Mouse (Mus musculus) midbrain, embryonic 13.5 days (tissue): Measurements from ENCODE around the gene Fam72a. TPM values are rescaled to one million over a fixed set of nuclear protein-coding genes. Genes with fewer than 3 reads are reported as not detected.

Source experiments
- ATAC-seq: fragments of 200-750 bp; cut with Nextera tagmentation; 2 replicates; pipeline ENCODE4 v1.8.0; 2017; ENCODE audit warnings: mild to moderate bottlenecking, moderate TSS enrichment, moderate library complexity
- H3K27ac ChIP-seq: fragments of 300-500 bp; sonication (generic); 2 replicates; pipeline ENCODE4 v1.5.1; 2015; ENCODE audit warnings: inconsistent platforms, mild to moderate bottlenecking, moderate library complexity
- H3K27me3 ChIP-seq: fragments of 300-500 bp; sonication (generic); 2 replicates; pipeline ENCODE4 v1.6.1; 2015; ENCODE audit warnings: mild to moderate bottlenecking, inconsistent platforms
- H3K36me3 ChIP-seq: fragments of 300-500 bp; sonication (generic); 2 replicates; pipeline ENCODE4 v1.6.1; 2015; ENCODE audit warnings: mild to moderate bottlenecking, inconsistent platforms
- H3K4me1 ChIP-seq: fragments of 300-500 bp; sonication (generic); replicated peaks from 2 replicates; pipeline ENCODE4 v1.6.1; 2015; ENCODE audit warnings: inconsistent platforms
- H3K4me2 ChIP-seq: fragments of 300-500 bp; sonication (generic); replicated peaks from 2 replicates; pipeline ENCODE4 v1.6.1; 2015; ENCODE audit warnings: moderate library complexity, mild to moderate bottlenecking, inconsistent platforms
- H3K4me3 ChIP-seq: fragments of 300-500 bp; sonication (generic); replicated peaks from 2 replicates; pipeline ENCODE4 v1.5.1; 2015; ENCODE audit warnings: mild to moderate bottlenecking, inconsistent platforms
- H3K9ac ChIP-seq: fragments of 300-500 bp; sonication (generic); replicated peaks from 2 replicates; pipeline ENCODE4 v1.6.1; 2015; ENCODE audit warnings: mild to moderate bottlenecking, inconsistent platforms
- H3K9me3 ChIP-seq: fragments of 300-500 bp; sonication (generic); 2 replicates; pipeline ENCODE4 v1.6.1; 2016; ENCODE audit warnings: mild to moderate bottlenecking, inconsistent platforms
- WGBS: fragments of 180-500 bp; shearing (Covaris S2); methylation state at CpG from one replicate; pipeline ENCODE4 v1.1.7; 2015; 5-methylcytosine and 5-hydroxymethylcytosine counted together
- polyA plus RNA-seq: library from polyadenylated mRNA; unstranded; fragments of >200 nt; fragmentation: Nextera tagmentation; extraction: Ambion mirVana; gene quantifications from 2 replicates; pipeline ENCODE4 v1.2.1, GENCODE M21; 2015

Fam72a gene
- polyA plus RNA-seq, result 1.8 and 2.1 TPM in 2 replicates

DNA sequence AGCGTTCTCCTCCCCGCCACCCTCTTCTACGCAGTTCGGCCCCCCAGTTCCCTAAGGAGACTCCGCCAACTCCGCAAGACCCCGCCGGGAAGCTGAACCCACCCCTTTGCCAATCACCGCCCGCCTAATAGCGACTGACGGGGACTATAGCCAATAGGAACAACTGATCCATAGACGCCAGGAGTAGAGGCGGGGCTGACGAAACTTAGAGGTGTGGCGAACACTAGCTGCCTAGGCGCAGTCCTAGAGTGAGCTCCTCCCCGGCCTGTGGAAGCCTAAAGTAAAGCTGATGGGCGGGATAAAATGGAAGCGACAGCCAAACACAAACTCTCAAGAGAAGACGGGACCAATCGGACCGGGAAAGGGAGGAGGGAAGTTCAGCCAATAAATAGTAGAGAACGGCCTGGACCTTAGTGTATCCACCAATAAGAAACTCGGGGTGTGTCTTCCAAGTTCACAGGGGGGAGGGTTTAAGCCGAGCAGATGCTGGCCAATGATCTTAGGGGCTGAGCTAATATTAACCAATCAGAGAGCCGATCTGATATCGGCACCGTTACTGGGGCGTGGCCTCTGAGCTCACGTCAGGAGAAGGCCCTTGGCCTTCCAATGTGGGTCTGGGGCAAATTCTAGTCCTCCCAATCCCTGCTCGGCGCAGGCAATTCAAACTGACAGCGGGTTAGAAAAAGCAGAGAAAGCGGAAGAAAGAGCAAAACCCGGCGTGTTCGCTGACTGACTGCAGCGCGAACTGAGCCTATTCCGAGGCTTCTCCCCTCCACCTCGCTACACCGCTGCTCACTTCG is at the start of gene Fam72a, which contains the start of gene Srgap2:
TSS of gene Fam72a (plus strand) at position 623 of the 800 bp plus-strand sequence.
TSS of gene Srgap2 (minus strand) at position 72 of the 800 bp plus-strand sequence.
- ATAC-seq, result peak; percentile 98
- Histone ChIP-seq H3K9me3 (no peaks in the 10 kb centered on the region), H3K4me2 (peak within 1 kb of the TSS; percentile 94), H3K4me1 (peaks cover 49% of the 10 kb centered on the region), H3K36me3 (no peaks in the 10 kb centered on the region), H3K4me3 (peak within 1 kb of the TSS; percentile 86), H3K27ac (peak within 1 kb of the TSS; percentile 92), H3K27me3 (no peaks in the 10 kb centered on the region), H3K9ac (peak within 1 kb of the TSS; percentile 89)
- under 1% methylated on average over 44 of the region's 44 CpGs for WGBS

DNA sequence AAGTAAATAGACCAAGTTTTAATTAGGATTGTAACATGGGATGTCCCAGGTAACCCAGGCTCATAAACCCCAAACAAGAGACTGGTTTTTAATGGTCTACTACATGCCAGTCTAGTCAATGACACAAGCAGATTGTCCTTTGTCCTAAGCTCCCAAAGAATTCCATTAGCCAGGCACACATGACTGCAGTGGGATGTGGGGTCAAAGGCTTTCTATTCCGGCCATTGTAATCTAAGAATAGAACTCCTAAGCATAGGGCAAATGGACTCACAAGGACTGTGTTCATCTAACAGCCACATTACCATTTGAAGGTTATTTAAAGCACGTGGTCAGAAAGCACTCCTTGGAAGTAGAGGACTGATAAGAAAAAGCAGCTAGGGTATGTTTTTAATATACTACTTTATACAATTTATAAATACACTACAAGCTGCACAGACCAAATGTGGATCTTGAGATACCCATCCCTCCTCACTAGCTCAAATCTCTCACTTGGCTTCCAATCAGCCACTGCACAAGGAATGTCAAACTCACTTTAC is 48.9 kb upstream of the Fam72a start:
- H3K27ac ChIP-seq, result no peak overlapping the region
- WGBS, result 13% methylated on average over 2 of the region's 2 CpGs
- no peak for ATAC-seq
- no peaks in the 10 kb centered on the region for H3K36me3 ChIP-seq
- H3K4me2 ChIP-seq, result no peak overlapping the region
- no peak overlapping the region for H3K9ac ChIP-seq
- H3K4me3 ChIP-seq, result no peak overlapping the region
- peaks cover 6% of the 10 kb centered on the region; the same call in 1 of the 2 replicates for H3K4me1 ChIP-seq
- H3K27me3 ChIP-seq, result no peaks in the 10 kb centered on the region
- H3K9me3 ChIP-seq, result peaks cover 7% of the 10 kb centered on the region

DNA sequence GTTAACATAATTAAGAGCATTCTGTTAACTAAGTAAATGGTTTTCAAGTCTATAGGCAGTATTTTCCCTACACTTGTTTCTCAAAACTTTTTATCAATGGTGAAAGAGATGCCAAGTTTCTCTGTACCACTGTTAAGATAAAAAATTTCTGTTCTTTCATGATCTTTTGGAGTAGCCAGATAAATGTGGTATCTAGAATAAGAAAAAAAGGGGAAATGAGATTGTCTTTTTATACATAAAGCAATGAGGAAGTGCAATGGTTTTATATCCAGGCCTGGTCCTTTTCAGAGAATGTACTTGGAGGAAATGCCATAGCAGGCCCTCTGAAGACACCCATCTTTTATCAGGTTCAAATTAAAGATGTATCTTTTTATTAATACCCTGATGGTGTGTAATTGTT is 46.3 kb upstream of the Fam72a start:
- Histone ChIP-seq H3K27ac (no peak overlapping the region), H3K36me3 (no peaks in the 10 kb centered on the region), H3K4me1 (peaks cover 9% of the 10 kb centered on the region; the same call in 1 of the 2 replicates), H3K9me3 (peaks cover 7% of the 10 kb centered on the region), H3K27me3 (no peaks in the 10 kb centered on the region), H3K9ac (no peak overlapping the region), H3K4me3 (no peak overlapping the region), H3K4me2 (no peak overlapping the region)
- no peak for ATAC-seq

DNA sequence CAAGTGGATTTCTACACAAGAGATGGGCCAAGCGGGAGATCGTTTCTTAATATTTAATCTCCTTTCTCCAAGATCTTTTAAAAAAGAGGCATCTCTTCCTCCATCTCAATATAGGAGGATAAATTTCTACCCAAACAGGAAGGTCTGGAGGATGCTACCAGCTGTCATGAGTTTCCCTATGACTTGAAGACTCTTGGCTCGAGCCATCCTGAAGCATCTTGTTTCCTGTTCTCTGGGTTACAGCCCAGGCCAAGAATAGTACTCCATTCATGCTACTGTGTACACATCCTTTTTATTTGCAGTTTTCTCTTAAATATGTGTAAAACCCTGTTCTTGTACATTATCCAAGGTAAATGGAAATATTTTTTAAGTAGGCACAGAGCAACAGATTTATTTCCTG is 45.5 kb upstream of the Fam72a start:
- no peak overlapping the region for H3K27ac ChIP-seq
- 92% methylated on average over 3 of the region's 3 CpGs for WGBS
- ATAC-seq, result no peak

DNA sequence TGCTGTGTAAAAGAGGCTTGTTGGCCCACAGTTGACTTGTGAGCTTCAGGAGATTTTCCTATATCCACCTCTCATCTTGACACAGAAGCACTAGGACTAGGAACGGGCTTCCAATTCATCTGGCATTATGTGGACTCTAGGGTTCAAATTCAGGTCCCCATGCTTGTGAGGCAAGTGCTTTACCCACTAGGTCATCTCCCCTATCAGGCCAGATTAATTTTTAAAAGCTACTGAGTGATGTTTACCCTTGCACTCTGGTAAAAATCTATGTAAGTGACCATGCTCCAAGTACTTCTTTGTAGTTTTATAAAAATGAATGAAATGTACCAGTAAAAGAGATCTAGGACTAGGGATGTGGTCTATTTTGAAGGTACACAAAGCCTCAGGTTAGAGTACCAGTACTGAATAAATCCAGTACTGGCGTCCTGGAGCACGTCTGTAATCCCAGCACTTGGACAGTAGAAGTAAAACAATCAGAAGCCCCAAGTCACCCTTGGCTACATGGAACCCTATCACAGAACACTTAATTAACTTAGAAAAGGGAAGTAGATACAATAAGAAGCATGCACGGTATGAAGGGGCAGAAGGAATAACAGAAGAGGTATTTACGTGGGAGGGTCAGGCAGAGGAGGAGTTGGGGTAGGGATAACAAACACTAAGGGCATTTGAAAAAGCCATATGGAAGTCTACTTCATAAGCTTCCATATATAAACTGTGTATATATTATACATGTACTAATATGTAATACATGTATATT is 41.4 kb upstream of the Fam72a start:
- H3K9me3 ChIP-seq, result no peaks in the 10 kb centered on the region
- H3K4me2 ChIP-seq, result no peak overlapping the region
- H3K4me1 ChIP-seq, result peaks cover 10% of the 10 kb centered on the region
- H3K4me3 ChIP-seq, result no peak overlapping the region
- no peak for ATAC-seq
- H3K36me3 ChIP-seq, result no peaks in the 10 kb centered on the region
- no peaks in the 10 kb centered on the region for H3K27me3 ChIP-seq
- 70% methylated on average over 5 of the region's 5 CpGs for WGBS
- no peak overlapping the region for H3K27ac ChIP-seq
- no peak overlapping the region for H3K9ac ChIP-seq

More for the DNA sequence above, 45.5 kb upstream of the Fam72a start:
- no peaks in the 10 kb centered on the region for H3K27me3 ChIP-seq
- H3K4me1 ChIP-seq, result peaks cover 9% of the 10 kb centered on the region
- no peak overlapping the region for H3K4me3 ChIP-seq
- peaks cover 7% of the 10 kb centered on the region for H3K9me3 ChIP-seq
- no peaks in the 10 kb centered on the region for H3K36me3 ChIP-seq
- H3K4me2 ChIP-seq, result no peak overlapping the region
- H3K9ac ChIP-seq, result no peak overlapping the region

DNA sequence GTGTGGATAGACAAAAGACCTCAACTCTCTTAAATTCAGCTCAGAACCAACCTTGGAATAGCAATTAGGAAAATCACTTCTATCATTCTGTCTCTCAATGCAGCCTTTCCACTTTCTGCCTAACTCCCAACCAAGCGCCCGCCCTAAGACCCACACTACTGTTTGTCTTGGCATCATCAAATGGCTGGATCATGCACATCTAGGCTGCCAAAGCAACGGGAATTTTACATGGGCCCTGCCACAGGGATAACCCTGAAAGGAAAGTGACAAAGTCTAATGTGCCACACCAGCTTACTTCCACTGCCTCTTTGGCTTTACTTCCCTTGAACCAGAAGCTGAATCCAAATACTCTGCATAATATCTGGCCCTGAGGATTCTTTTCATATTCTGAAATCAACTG is 38.4 kb upstream of the Fam72a start:
- ATAC-seq, result no peak
- H3K27me3 ChIP-seq, result no peaks in the 10 kb centered on the region
- H3K4me1 ChIP-seq, result peaks cover 22% of the 10 kb centered on the region
- no peaks in the 10 kb centered on the region for H3K36me3 ChIP-seq
- no peak overlapping the region for H3K4me3 ChIP-seq
- WGBS, result 83% methylated on average over 3 of the region's 3 CpGs
- no peak overlapping the region for H3K9ac ChIP-seq
- H3K4me2 ChIP-seq, result no peak overlapping the region
- H3K9me3 ChIP-seq, result no peaks in the 10 kb centered on the region
- H3K27ac ChIP-seq, result no peak overlapping the region

DNA sequence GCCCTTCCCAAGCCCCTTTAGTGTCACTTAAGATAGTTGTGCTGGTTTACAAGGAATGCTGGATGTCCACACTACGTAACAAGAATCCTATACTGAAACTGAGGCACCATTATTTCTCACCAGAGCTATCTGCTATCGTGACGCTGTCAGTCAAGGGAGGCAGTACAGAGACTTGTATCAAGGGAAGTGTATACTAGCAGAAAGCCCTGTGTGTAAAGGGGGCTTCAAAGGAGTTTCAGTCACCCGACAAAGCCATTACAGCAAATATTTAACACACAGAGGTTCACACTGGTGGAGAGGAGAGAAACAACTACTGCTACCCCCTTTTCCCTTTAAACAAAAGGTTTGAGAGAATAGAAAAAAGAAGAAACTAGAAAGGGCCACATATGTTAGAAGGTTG is 36.1 kb upstream of the Fam72a start:
- WGBS, result 53% methylated on average over 4 of the region's 4 CpGs
- no peak overlapping the region for H3K4me3 ChIP-seq
- no peak overlapping the region for H3K4me2 ChIP-seq
- no peak for ATAC-seq
- H3K4me1 ChIP-seq, result peaks cover 22% of the 10 kb centered on the region
- no peak overlapping the region for H3K9ac ChIP-seq
- no peaks in the 10 kb centered on the region for H3K9me3 ChIP-seq
- no peaks in the 10 kb centered on the region for H3K36me3 ChIP-seq
- no peaks in the 10 kb centered on the region for H3K27me3 ChIP-seq
- no peak overlapping the region; the same call in 1 of the 2 replicates for H3K27ac ChIP-seq

DNA sequence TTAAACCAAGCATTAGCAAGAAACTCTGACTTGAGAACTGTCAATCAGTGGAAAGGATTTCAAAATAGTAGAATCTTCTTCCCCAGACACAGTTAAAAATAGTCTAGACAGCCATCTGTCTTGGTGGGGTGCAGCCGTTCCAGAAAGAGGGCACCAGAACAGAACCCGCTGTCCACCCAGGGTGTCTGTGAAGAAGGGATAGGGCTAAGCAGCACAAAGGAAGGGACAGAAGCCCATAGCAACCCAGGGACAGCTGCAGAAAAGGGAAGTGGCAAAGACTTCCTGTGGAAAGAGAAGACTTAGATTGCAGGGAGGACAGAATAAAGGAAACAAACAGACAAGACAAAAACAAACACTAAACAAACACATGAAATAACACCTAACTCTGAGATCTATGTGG is 35.3 kb upstream of the Fam72a start:
- no peaks in the 10 kb centered on the region for H3K36me3 ChIP-seq
- H3K4me1 ChIP-seq, result peaks cover 22% of the 10 kb centered on the region
- no peak overlapping the region for H3K4me2 ChIP-seq
- no peaks in the 10 kb centered on the region for H3K9me3 ChIP-seq
- ATAC-seq, result no peak
- no peak overlapping the region for H3K27ac ChIP-seq
- 69% methylated on average over 2 of the region's 2 CpGs for WGBS
- H3K27me3 ChIP-seq, result no peaks in the 10 kb centered on the region
- H3K4me3 ChIP-seq, result no peak overlapping the region
- no peak overlapping the region for H3K9ac ChIP-seq

DNA sequence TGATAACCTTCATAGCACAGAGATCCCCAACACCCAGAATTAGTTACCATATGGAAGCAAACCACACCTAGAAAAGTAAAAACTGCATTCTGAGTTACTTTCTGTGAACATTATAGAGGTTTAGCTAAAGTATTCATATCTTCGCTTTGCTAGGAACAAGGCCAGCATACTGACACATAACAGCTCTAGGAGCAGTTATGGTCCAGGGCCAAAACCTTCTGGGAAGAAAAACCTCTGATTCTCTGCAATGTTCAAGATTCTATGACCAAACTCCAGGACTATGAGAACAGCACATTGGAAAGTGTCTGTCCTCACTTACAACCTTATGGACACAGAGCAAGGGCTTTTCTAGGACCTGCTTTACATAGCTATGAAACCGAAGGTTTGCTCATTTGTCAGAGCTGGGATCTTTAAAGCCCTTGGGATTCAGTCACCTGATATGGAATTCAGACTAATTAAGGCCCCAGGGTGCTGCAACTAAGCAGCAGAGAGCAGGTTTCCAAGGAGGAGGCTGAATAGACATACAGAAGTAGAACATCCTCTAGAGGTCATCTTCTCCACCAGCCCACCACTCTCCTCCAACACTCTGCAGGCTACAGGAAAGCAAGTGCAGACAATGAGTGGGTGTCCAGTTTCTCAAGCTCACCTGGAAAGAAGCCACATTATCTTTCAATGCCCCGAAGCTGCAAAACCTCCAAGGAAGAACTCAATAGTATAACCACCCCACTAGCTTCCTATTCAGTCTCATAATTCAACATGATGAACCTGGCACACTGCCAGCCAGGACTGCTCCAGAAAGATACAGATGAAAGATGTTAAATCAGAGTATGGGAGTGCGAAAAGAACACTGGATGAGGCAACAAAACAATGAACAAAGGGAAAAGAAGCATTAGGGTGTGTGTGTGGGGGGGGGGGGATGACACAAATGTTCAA is 33.5 kb upstream of the Fam72a start:
- no peak overlapping the region for H3K9ac ChIP-seq
- WGBS, result 86% methylated on average over 4 of the region's 4 CpGs
- no peak for ATAC-seq
- no peaks in the 10 kb centered on the region for H3K9me3 ChIP-seq
- H3K27ac ChIP-seq, result no peak overlapping the region
- no peaks in the 10 kb centered on the region for H3K27me3 ChIP-seq
- H3K4me2 ChIP-seq, result no peak overlapping the region
- H3K4me1 ChIP-seq, result peaks cover 22% of the 10 kb centered on the region
- H3K36me3 ChIP-seq, result no peaks in the 10 kb centered on the region
- H3K4me3 ChIP-seq, result no peak overlapping the region

DNA sequence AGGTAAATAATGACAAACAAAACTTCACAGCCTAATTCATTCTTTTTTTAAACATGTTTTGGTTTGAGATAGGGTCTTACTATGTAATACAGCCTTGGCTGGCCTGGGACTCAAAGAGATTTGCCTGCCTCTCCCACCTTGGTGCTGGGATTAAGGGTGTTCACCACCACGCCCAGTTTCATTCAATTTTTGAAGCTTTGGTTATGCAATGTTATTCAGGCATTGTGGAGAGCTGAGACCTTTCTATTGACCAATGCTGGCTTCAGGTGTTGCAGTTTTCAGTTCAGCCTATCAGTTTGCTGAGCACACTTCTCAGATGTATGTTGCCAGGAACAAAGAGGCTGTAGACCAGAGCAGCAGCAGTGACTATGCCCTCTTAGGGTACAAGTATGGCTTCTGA is 29.5 kb upstream of the Fam72a start:
- Histone ChIP-seq H3K27ac (no peak overlapping the region), H3K4me3 (no peak overlapping the region), H3K4me2 (no peak overlapping the region), H3K36me3 (no peaks in the 10 kb centered on the region), H3K4me1 (peaks cover 6% of the 10 kb centered on the region), H3K27me3 (no peaks in the 10 kb centered on the region), H3K9me3 (no peaks in the 10 kb centered on the region), H3K9ac (no peak overlapping the region)
- no peak for ATAC-seq
- WGBS, result 87% methylated on average over 1 of the region's 1 CpGs

DNA sequence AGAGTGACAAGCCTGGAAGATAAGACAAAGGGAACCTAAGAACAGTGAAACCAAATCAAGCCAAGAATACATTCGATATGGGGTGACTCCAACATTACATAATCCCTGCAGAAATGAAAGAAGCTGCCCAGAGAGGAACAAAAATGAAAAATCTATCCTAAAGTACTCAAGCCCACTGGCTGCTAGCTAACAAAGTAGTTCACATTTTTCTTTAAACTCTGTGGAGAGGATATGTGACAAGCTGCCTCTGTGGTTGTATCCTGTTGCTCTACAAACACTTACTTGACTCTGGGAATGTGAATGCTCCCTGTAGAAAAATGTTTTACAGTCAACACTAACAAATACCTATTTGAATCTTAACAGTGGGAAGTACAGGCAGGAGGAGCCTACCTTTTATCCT is 26.0 kb upstream of the Fam72a start:
- 93% methylated on average over 1 of the region's 1 CpGs for WGBS
- H3K9ac ChIP-seq, result no peak overlapping the region
- no peak for ATAC-seq
- no peaks in the 10 kb centered on the region for H3K27me3 ChIP-seq
- no peaks in the 10 kb centered on the region for H3K4me1 ChIP-seq
- H3K4me2 ChIP-seq, result no peak overlapping the region
- H3K4me3 ChIP-seq, result no peak overlapping the region
- no peaks in the 10 kb centered on the region for H3K36me3 ChIP-seq
- no peaks in the 10 kb centered on the region for H3K9me3 ChIP-seq
- H3K27ac ChIP-seq, result no peak overlapping the region
